Mouse (Mus musculus) cerebellum, adult 11-12 months (tissue): ENCODE measurements around the gene Gar1.

ENCODE experiments used
- DNase-seq: peaks from one replicate; pipeline ENCODE4 v3.0.0; 2022

Gene Gar1

DNA sequence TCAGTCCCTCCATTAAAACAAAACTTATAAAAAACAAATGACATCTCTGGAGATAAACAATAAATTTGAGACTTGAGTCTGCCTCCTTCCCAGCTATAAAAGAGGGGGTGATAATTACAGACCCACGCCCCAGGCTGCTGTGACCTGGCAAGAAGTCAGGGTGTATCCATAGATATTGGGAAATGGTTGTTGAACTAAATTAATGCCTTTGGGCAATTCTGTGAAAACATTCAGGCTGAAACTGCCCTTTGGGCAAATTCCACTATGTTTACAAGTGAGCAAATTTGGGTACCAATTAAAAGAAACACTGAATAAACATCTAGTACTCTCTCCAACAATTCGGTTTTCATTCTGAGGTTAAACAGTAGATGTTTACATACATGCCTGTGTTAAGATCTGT, 32.2 kb downstream of the Gar1 start:
- no peak for DNase-seq

DNA sequence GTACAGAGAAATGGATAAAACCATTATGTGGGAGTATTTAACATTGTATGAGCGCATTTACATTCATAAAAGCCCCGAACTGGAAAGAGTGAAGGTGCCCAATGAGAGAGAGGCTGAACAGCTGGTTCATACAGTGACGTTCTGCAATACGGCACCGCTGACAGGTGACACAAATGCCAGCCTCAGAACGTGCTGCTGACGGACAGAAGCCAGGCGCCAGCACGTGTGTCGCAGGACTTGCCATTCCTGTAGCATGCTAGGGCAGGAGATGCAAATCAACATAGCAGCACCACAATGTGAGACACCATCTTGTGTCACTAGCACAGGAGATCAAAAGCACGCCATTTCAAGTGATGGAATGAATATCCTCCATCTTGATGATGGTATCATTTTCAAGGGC, 32.6 kb downstream of the Gar1 start:
- no peak for DNase-seq

DNA sequence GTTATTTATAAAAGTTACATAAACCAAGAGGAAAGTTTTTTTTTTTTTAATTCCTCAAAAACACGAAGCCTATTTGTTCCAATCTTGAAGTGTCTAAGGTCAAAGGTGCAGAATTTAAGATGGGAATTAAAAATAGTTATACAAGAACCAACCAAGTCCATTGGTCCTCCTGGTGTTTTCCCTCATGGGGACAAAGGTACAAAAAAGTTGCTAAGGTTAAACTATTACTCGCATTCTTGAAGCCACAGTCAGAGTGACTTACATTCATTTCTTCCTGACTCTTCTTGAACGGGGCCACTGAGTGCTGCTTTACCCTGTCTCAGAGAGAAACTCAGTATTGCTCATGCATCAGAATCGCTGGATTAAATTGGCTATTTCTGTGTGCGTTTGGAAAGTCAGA, 33.9 kb downstream of the Gar1 start:
- DNase-seq, result no peak

DNA sequence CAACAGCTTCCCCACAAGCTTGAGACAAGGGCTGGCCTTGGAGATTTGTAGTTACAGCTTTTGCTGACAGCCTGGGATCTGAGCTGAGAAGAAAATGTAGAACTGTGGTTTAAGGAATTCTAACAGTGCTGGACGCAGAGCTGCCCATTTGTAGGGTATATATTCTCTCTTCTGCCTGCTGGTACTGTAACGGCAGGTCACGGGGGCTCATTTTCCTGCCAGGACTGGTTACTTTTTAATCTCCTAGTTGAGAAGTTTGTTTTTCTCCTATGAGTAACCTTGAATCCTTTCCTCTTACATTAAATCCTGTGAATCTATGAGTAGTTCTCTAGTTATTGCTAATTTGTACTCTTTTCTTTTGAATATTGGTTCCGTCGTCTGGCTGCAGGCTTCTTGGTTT, 37.4 kb downstream of the Gar1 start:
- DNase-seq, result no peak

DNA sequence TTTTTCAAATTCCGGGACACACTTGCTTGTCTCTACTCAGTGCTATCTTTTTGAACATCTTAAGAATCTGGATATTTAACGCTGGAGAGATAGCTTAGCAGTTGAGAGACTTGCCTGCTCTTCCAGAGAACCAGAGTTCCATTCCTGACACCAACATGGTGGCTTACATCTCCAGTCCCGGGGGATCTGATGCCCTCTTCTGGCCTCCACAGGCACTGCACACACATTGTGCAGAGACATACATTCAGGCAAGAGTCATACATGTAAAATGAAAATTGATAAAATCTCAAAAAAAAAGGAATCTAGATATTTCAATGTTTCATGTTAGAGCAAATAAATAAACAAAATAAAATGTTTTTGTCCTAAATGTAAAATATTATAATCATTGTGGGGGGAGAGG, 48.5 kb downstream of the Gar1 start:
- DNase-seq, result no peak

DNA sequence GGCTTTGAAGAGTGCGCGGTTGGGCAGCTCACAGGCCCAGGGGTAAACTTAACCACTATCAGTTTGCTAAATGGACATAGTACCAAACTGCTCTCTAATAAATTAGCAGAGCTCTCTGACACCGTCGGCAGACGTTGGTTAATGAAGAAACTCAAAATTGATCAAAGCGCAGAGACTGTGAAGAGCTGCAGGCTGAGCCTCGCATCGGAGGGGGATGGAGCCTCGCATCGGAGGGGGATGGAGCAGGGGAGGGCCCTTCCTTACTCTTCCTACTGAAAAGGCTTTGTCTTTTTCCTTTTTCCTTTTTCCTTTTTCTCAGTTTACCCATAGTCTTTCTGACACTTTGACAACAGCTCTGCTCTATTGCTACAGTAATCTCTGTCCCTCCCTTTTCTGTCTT, 49.8 kb downstream of the Gar1 start:
- no peak for DNase-seq
